Comparison of ENCODE assay signal across 9 mouse cellular contexts in the genomic region with DNA sequence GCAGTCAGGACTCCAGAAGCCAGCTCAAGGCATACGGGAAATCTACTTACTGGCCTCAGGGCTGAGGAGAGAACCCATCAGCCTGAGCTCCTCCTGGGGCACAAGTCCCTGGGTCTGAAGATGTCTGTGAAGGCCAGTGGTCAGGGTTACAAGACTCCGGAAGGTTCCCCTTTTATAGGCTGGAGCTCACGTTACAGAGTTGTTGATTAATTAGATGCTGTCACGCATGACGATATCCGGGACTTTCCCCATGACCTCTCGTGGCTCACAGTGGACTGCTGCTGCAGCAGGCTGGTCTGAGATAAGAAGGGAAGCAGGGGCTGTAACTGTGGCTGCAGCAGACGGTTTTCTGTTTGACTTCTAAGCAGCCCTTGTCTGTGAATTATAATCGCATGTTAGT. TPM values are rescaled to one million over a fixed set of nuclear protein-coding genes. Genes with fewer than 3 reads are reported as not detected.
A peak's percentile ranks its signal among the peaks of the same experiment; 100 is the strongest.
DNase-seq lines count a peak whose midpoint lies in the region; ATAC-seq and TF ChIP-seq lines count a peak whose summit lies in the region.
"Had no signal": no experiment of that assay in that cellular context is flagged by ENCODE, and none has a peak within 500 bp of the region (broad histone marks: within the 10 kb centered on the region; RNA-seq: fewer than 3 reads in every experiment).

No protein-coding gene starts in this region.

- H3K4me2 ChIP-seq in stomach, embryonic 14.5 days (replicated peaks; ENCODE audit: low read depth, low read length) = peak overlapping the region; percentile 14; the same call in 1 of the 2 replicates
- H3K4me2 ChIP-seq: hindbrain, embryonic 15.5 days had no signal

- H3K4me1 ChIP-seq in embryonic facial prominence, embryonic 10.5 days = peaks cover 33% of the 10 kb centered on the region
- H3K4me1 ChIP-seq in lung, adult 2 months (ENCODE audit: control insufficient read depth, insufficient read depth, low read length) = peaks cover 12% of the 10 kb centered on the region
- H3K4me1 ChIP-seq in stomach, embryonic 14.5 days (ENCODE audit: control insufficient read depth, insufficient read depth, low read length) = peaks cover 25% of the 10 kb centered on the region
- H3K4me1 ChIP-seq: hindbrain, embryonic 15.5 days had no signal

- H3K4me3 ChIP-seq in embryonic facial prominence, embryonic 10.5 days = no peak overlapping the region
- peak overlapping the region; percentile 55 for H3K4me3 ChIP-seq in lung, adult 2 months (replicated peaks; ENCODE audit: extremely low read depth, low read depth, low read length)
- no peak overlapping the region for H3K4me3 ChIP-seq in stomach, embryonic 14.5 days (ENCODE audit: low read depth, low read length)
- H3K4me3 ChIP-seq: hindbrain, embryonic 15.5 days had no signal

- H3K9ac ChIP-seq in stomach, embryonic 14.5 days (replicated peaks; ENCODE audit: low read depth, low read length) = no peak overlapping the region
- H3K9ac ChIP-seq: hindbrain, embryonic 15.5 days had no signal

- no peaks in the 10 kb centered on the region for H3K9me3 ChIP-seq in embryonic facial prominence, embryonic 10.5 days
- H3K9me3 ChIP-seq in stomach, embryonic 14.5 days (ENCODE audit: control insufficient read depth, low read depth, low read length) = no peaks in the 10 kb centered on the region
- H3K9me3 ChIP-seq: hindbrain, embryonic 15.5 days had no signal

- peak overlapping the region; percentile 36; the same call in 1 of the 2 replicates for H3K27ac ChIP-seq in embryonic facial prominence, embryonic 10.5 days (replicated peaks)
- H3K27ac ChIP-seq in stomach, embryonic 14.5 days (ENCODE audit: low read length) = peak overlapping the region; percentile 62
- H3K27ac ChIP-seq: hindbrain, embryonic 15.5 days had no signal

- DNase-seq in embryo, embryonic 10 days (ENCODE audit: low spot score) = peak; percentile 69
- no peak for DNase-seq in embryo, embryonic 9.5 days (ENCODE audit: extremely low spot score)
- peak; percentile 19 for DNase-seq in embryonic facial prominence, embryonic 10.5 days (ENCODE audit: low spot score)
- DNase-seq in kidney, adult 18-20 months = peak; percentile 73
- peak; percentile 39 for DNase-seq in lung, adult 2 months
- no peak for DNase-seq in layer of hippocampus, postnatal 14 days (ENCODE audit: low spot score in 2 of 2)
- no peak for DNase-seq in frontal cortex, adult 2 months (ENCODE audit: extremely low spot score in 1 of 2, low spot score in 1 of 2)

- peaks cover 37% of the 10 kb centered on the region for H3K27me3 ChIP-seq in embryonic facial prominence, embryonic 10.5 days (replicated peaks; ENCODE audit: low read depth, poor library complexity, severe bottlenecking)
- no peaks in the 10 kb centered on the region for H3K27me3 ChIP-seq in stomach, embryonic 14.5 days (ENCODE audit: control insufficient read depth, insufficient read depth, low read length)
- H3K27me3 ChIP-seq: hindbrain, embryonic 15.5 days had no signal

- ATAC-seq in stomach, embryonic 14.5 days (ENCODE audit: insufficient number of reproducible peaks, insufficient read depth, low FRiP score, low read depth) = peak; percentile 16; the same call in 1 of the 2 replicates

- WGBS in embryonic facial prominence, embryonic 10.5 days = 48% methylated on average over 9 of the region's 9 CpGs
- WGBS in lung, adult 2 months = 8% methylated on average over 9 of the region's 9 CpGs
- WGBS in stomach, embryonic 14.5 days = 6% methylated on average over 9 of the region's 9 CpGs

- TF ChIP-seq POLR2A in lung, adult 2 months (IDR thresholded peaks at IDR 0.05; ENCODE audit: borderline replicate concordance, extremely low read depth, low read depth, low read length) = peak; percentile 27; the same call in 1 of the 2 replicates

- no peaks in the 10 kb centered on the region for H3K36me3 ChIP-seq in embryonic facial prominence, embryonic 10.5 days (replicated peaks)
- H3K36me3 ChIP-seq in stomach, embryonic 14.5 days (ENCODE audit: control insufficient read depth, insufficient read depth, low read length) = no peaks in the 10 kb centered on the region
- H3K36me3 ChIP-seq: hindbrain, embryonic 15.5 days had no signal

- no peak for TF ChIP-seq CTCF in lung, adult 2 months (IDR thresholded peaks at IDR 0.05; ENCODE audit: insufficient read depth, low read length)

RNA-seq across cellular contexts. Expression of a gene that starts 1.2 kb away (rescaled TPM):
- polyA plus RNA-seq in embryonic facial prominence, embryonic 10.5 days (2016; fragmentation: Nextera tagmentation; extraction: Ambion mirVana) = 0.27 and 0.41 TPM in 2 replicates
- 23.5 and 26.4 TPM in 2 replicates for polyA plus RNA-seq in lung, adult 2 months (2012; rRNA removed)
- polyA plus RNA-seq in stomach, embryonic 14.5 days (2014; fragmentation: Nextera tagmentation; extraction: Ambion mirVana) = 10.9 and 13.5 TPM in 2 replicates
- total RNA-seq in layer of hippocampus, postnatal 14 days (2021) = under 1 TPM; 0.55 to 0.67 TPM
- polyA plus RNA-seq in frontal cortex, adult 2 months (2012; rRNA removed) = 0.97 and 1.1 TPM in 2 replicates

RNA-seq across cellular contexts. Expression of a gene that starts 28.8 kb away (rescaled TPM):
- 44.6 and 51.2 TPM in 2 replicates for polyA plus RNA-seq in embryonic facial prominence, embryonic 10.5 days (2016; fragmentation: Nextera tagmentation; extraction: Ambion mirVana)
- polyA plus RNA-seq in lung, adult 2 months (2012; rRNA removed) = 12.0 and 18.0 TPM in 2 replicates
- polyA plus RNA-seq in stomach, embryonic 14.5 days (2014; fragmentation: Nextera tagmentation; extraction: Ambion mirVana) = 74.2 and 84.8 TPM in 2 replicates
- 10 to 100 TPM; 38.3 to 44.3 TPM for total RNA-seq in layer of hippocampus, postnatal 14 days (2021)
- 23.4 and 25.2 TPM in 2 replicates for polyA plus RNA-seq in frontal cortex, adult 2 months (2012; rRNA removed)

RNA-seq across cellular contexts. Expression of a gene that starts 34.2 kb away (rescaled TPM):
- polyA plus RNA-seq in embryonic facial prominence, embryonic 10.5 days (2016; fragmentation: Nextera tagmentation; extraction: Ambion mirVana) = 3.3 and 4.5 TPM in 2 replicates
- 11.2 and 13.8 TPM in 2 replicates for polyA plus RNA-seq in lung, adult 2 months (2012; rRNA removed)
- polyA plus RNA-seq in stomach, embryonic 14.5 days (2014; fragmentation: Nextera tagmentation; extraction: Ambion mirVana) = 2.7 and 2.9 TPM in 2 replicates
- total RNA-seq in layer of hippocampus, postnatal 14 days (2021) = 10 to 100 TPM; 17.2 to 19.9 TPM
- 9.0 and 11.2 TPM in 2 replicates for polyA plus RNA-seq in frontal cortex, adult 2 months (2012; rRNA removed)

Comparison
In these comparisons a context has a peak if more than half of its experiments do, and no peak if none do; other contexts are left out.
1. DNase-seq: peak in embryo, embryonic 10 days (single experiment), embryonic facial prominence, embryonic 10.5 days (single experiment), kidney, adult 18-20 months (single experiment) and lung, adult 2 months (single experiment); none in embryo, embryonic 9.5 days (single experiment), layer of hippocampus, postnatal 14 days (0 of 2) and frontal cortex, adult 2 months (0 of 2).